Mouse (Mus musculus) lung, adult 2 months (tissue): Measurements from ENCODE around the gene Rnf114.

Experiments
- CTCF ChIP-seq: fragments of 200-500 bp; IDR thresholded peaks from 2 replicates; pipeline ENCODE4 v1.5.1; 2011; ENCODE audit warnings: mild to moderate bottlenecking, low read length, control low read depth; ENCODE audit not compliant: insufficient read depth
- POLR2A ChIP-seq: fragments of 200-500 bp; IDR thresholded peaks from 2 replicates; pipeline ENCODE4 v1.6.1; 2011; ENCODE audit warnings: low read depth, mild to moderate bottlenecking, control low read depth, low read length, borderline replicate concordance; ENCODE audit errors: extremely low read depth

GRCm38 (mm10) chr2:167512365-167512764 is 19.9 kb downstream of the Rnf114 start:
- no peak for TF ChIP-seq POLR2A
- TF ChIP-seq CTCF: no peak
